Mouse (Mus musculus) testis, adult 10 weeks (tissue): Measurements from ENCODE around the gene Cgn. TPM values are rescaled to one million over a fixed set of nuclear protein-coding genes. Genes with fewer than 3 reads are reported as not detected.

Source experiments
- polyA plus RNA-seq: library from polyadenylated mRNA; stranded (reverse); fragments of 350-450 nt; fragmentation: Illumina TruSeq; extraction: RNeasy Lipid Tissue Mini Kit (QIAGEN cat#74804); gene quantifications from one replicate; pipeline ENCODE4 v1.2.3, GENCODE M21; 2014; ENCODE audit warnings: low read depth, low replicate concordance

Gene Cgn
- 8.2 TPM for polyA plus RNA-seq

GRCm38 (mm10) chr3:94786367-94786835 is at the start of gene Cgn:
TSS of gene Cgn (minus strand) at chr3:94786492.

Other genes with a start within 250 kb of the Cgn start
- gene Snx27, start 203.8 kb downstream of the Cgn start, polyA plus RNA-seq = 76.0 TPM
- gene Gm10972, start 143.4 kb downstream of the Cgn start, polyA plus RNA-seq = not detected
- 7.3 TPM for gene Tuft1, start 127.6 kb downstream of the Cgn start, polyA plus RNA-seq
- gene Selenbp2, start 92.9 kb downstream of the Cgn start, polyA plus RNA-seq = not detected
- 13.1 TPM for gene Pogz, start 51.1 kb upstream of the Cgn start, polyA plus RNA-seq
- 52.5 TPM for gene Psmb4, start 100.5 kb upstream of the Cgn start, polyA plus RNA-seq
- gene Selenbp1, start 146.6 kb upstream of the Cgn start, polyA plus RNA-seq = 2.2 TPM
- gene Rfx5, start 167.6 kb upstream of the Cgn start, polyA plus RNA-seq = 11.5 TPM
- 8.2 TPM for gene Pi4kb, start 188.2 kb upstream of the Cgn start, polyA plus RNA-seq
- gene Zfp687, start 229.0 kb upstream of the Cgn start, polyA plus RNA-seq = 11.3 TPM